Mouse (Mus musculus): ENCODE results near the gene Bfsp1. TPM values are rescaled to one million over a fixed set of nuclear protein-coding genes. Genes with fewer than 3 reads are reported as not detected.

Gene Bfsp1
- total and polyA plus RNA-seq, 3 experiments = 0.05 TPM; not detected in 2

GRCm38 (mm10) chr2:143899470-143900220 lies 36.7 kb upstream of the Bfsp1 start:
- Histone ChIP-seq H3K4me1 (ENCODE audit: insufficient read depth, low read depth, low read length) (no peaks in the 10 kb centered on the region), H3K9me3 (replicated peaks) (no peaks in the 10 kb centered on the region), H3K4me3 (ENCODE audit: low read depth, low read length) (no peak overlapping the region), H3K36me3 (replicated peaks) (no peaks in the 10 kb centered on the region), H3K27me3 (ENCODE audit: insufficient read depth, low read length) (peaks cover 3% of the 10 kb centered on the region; the same call in 1 of the 2 replicates)
- TF ChIP-seq POLR2AphosphoS5 (IDR thresholded peaks at IDR 0.05; ENCODE audit: insufficient replicate concordance, low read depth, low read length) (no peak), CTCF (IDR thresholded peaks at IDR 0.05; ENCODE audit: low read depth, low read length) (no peak), GATA1 (IDR thresholded peaks at IDR 0.05; ENCODE audit: borderline replicate concordance, low read length) (no peak), TAL1 (conservative IDR thresholded peaks at IDR 0.05; ENCODE audit: low read depth, low read length) (no peak)
- DNase-seq (ENCODE audit: low spot score) (no peak), ATAC-seq (ENCODE audit: extremely low read depth, insufficient number of reproducible peaks, low FRiP score, poor library complexity, severe bottlenecking) (no peak)

- ATAC-seq (ENCODE audit: extremely low read depth, insufficient number of reproducible peaks, low FRiP score, poor library complexity, severe bottlenecking) = no peak
- DNase-seq (ENCODE audit: low spot score) = no peak
- TF ChIP-seq TAL1 (conservative IDR thresholded peaks at IDR 0.05; ENCODE audit: low read depth, low read length) (no peak), POLR2AphosphoS5 (IDR thresholded peaks at IDR 0.05; ENCODE audit: insufficient replicate concordance, low read depth, low read length) (no peak), GATA1 (IDR thresholded peaks at IDR 0.05; ENCODE audit: borderline replicate concordance, low read length) (no peak), GATA2 (IDR thresholded peaks at IDR 0.05; ENCODE audit: borderline replicate concordance, low read depth, low read length) (no peak), CTCF (IDR thresholded peaks at IDR 0.05; ENCODE audit: low read depth, low read length) (no peak)
Measured at GRCm38 (mm10) chr2:143891302-143892048, 28.5 kb upstream of the Bfsp1 start.

GRCm38 (mm10) chr2:143889860-143890433 lies 27.0 kb upstream of the Bfsp1 start:
- Histone ChIP-seq H3K27me3 (ENCODE audit: insufficient read depth, low read length) (no peaks in the 10 kb centered on the region), H3K4me1 (ENCODE audit: insufficient read depth, low read depth, low read length) (no peaks in the 10 kb centered on the region), H3K9me3 (replicated peaks) (no peaks in the 10 kb centered on the region), H3K36me3 (replicated peaks) (no peaks in the 10 kb centered on the region), H3K4me3 (ENCODE audit: low read depth, low read length) (no peak overlapping the region)
- DNase-seq (ENCODE audit: low spot score) = no peak
- TF ChIP-seq CTCF (IDR thresholded peaks at IDR 0.05; ENCODE audit: low read depth, low read length) (no peak), POLR2AphosphoS5 (IDR thresholded peaks at IDR 0.05; ENCODE audit: insufficient replicate concordance, low read depth, low read length) (no peak), GATA1 (IDR thresholded peaks at IDR 0.05; ENCODE audit: borderline replicate concordance, low read length) (no peak), TAL1 (conservative IDR thresholded peaks at IDR 0.05; ENCODE audit: low read depth, low read length) (no peak), GATA2 (IDR thresholded peaks at IDR 0.05; ENCODE audit: borderline replicate concordance, low read depth, low read length) (no peak)
- no peak for ATAC-seq (ENCODE audit: extremely low read depth, insufficient number of reproducible peaks, low FRiP score, poor library complexity, severe bottlenecking)

More at GRCm38 (mm10) chr2:143891302-143892048, 28.5 kb upstream of the Bfsp1 start:
- Histone ChIP-seq H3K27me3 (ENCODE audit: insufficient read depth, low read length) (no peaks in the 10 kb centered on the region), H3K9me3 (replicated peaks) (no peaks in the 10 kb centered on the region), H3K36me3 (replicated peaks) (no peaks in the 10 kb centered on the region), H3K4me3 (ENCODE audit: low read depth, low read length) (no peak overlapping the region), H3K4me1 (ENCODE audit: insufficient read depth, low read depth, low read length) (no peaks in the 10 kb centered on the region)

GRCm38 (mm10) chr2:143889131-143889859 lies 26.3 kb upstream of the Bfsp1 start:
- H3K4me3 ChIP-seq (ENCODE audit: low read depth, low read length) = no peak overlapping the region
- H3K27me3 ChIP-seq (ENCODE audit: insufficient read depth, low read length) = no peaks in the 10 kb centered on the region
- DNase-seq (ENCODE audit: low spot score) (no peak), ATAC-seq (ENCODE audit: extremely low read depth, insufficient number of reproducible peaks, low FRiP score, poor library complexity, severe bottlenecking) (no peak)
- H3K9me3 ChIP-seq (replicated peaks) = no peaks in the 10 kb centered on the region
- no peaks in the 10 kb centered on the region for H3K36me3 ChIP-seq (replicated peaks)
- TF ChIP-seq CTCF (IDR thresholded peaks at IDR 0.05; ENCODE audit: low read depth, low read length) = no peak
- no peak for TF ChIP-seq GATA2 (IDR thresholded peaks at IDR 0.05; ENCODE audit: borderline replicate concordance, low read depth, low read length)
- TF ChIP-seq GATA1 (IDR thresholded peaks at IDR 0.05; ENCODE audit: borderline replicate concordance, low read length) = no peak
- no peak for TF ChIP-seq POLR2AphosphoS5 (IDR thresholded peaks at IDR 0.05; ENCODE audit: insufficient replicate concordance, low read depth, low read length)
- TF ChIP-seq TAL1 (conservative IDR thresholded peaks at IDR 0.05; ENCODE audit: low read depth, low read length) = no peak
- no peaks in the 10 kb centered on the region for H3K4me1 ChIP-seq (ENCODE audit: insufficient read depth, low read depth, low read length)

- H3K36me3 ChIP-seq (replicated peaks) = no peaks in the 10 kb centered on the region
- ATAC-seq (ENCODE audit: extremely low read depth, insufficient number of reproducible peaks, low FRiP score, poor library complexity, severe bottlenecking) = no peak
- H3K9me3 ChIP-seq (replicated peaks) = no peaks in the 10 kb centered on the region
- peaks cover 2% of the 10 kb centered on the region; the same call in 1 of the 2 replicates for H3K27me3 ChIP-seq (ENCODE audit: insufficient read depth, low read length)
- DNase-seq (ENCODE audit: low spot score) = no peak
- TF ChIP-seq GATA2 (IDR thresholded peaks at IDR 0.05; ENCODE audit: borderline replicate concordance, low read depth, low read length) = no peak
- no peak for TF ChIP-seq GATA1 (IDR thresholded peaks at IDR 0.05; ENCODE audit: borderline replicate concordance, low read length)
- no peak for TF ChIP-seq CTCF (IDR thresholded peaks at IDR 0.05; ENCODE audit: low read depth, low read length)
- no peak for TF ChIP-seq POLR2AphosphoS5 (IDR thresholded peaks at IDR 0.05; ENCODE audit: insufficient replicate concordance, low read depth, low read length)
- no peak for TF ChIP-seq TAL1 (conservative IDR thresholded peaks at IDR 0.05; ENCODE audit: low read depth, low read length)
- no peaks in the 10 kb centered on the region for H3K4me1 ChIP-seq (ENCODE audit: insufficient read depth, low read depth, low read length)
- no peak overlapping the region for H3K4me3 ChIP-seq (ENCODE audit: low read depth, low read length)
Measured at GRCm38 (mm10) chr2:143882606-143883288, 19.8 kb upstream of the Bfsp1 start.
